Mouse (Mus musculus): Measurements from ENCODE around the gene Btg4.

GRCm38 (mm10) chr9:51152079-51152752, 91.5 kb downstream of the Btg4 start:
- TF ChIP-seq CTCF (IDR thresholded peaks at IDR 0.05; ENCODE audit: low read depth) (peak; percentile 76), EP300 (IDR thresholded peaks at IDR 0.05; ENCODE audit: low read depth) (no peak)

Data from heart, postnatal 0 days (tissue).